Mouse (Mus musculus) lung, postnatal 0 days (tissue): ENCODE measurements around the gene Tm7sf3. TPM values are rescaled to one million over a fixed set of nuclear protein-coding genes. Genes with fewer than 3 reads are reported as not detected.

ENCODE experiments used
- ATAC-seq: fragments of 200-750 bp; cut with Nextera tagmentation; 2 replicates; pipeline ENCODE4 v1.8.0; 2017; ENCODE audit warnings: moderate library complexity
- DNase-seq: peaks from one replicate; pipeline ENCODE4 v3.0.0-alpha.2; 2016; ENCODE audit warnings: low spot score
- H3K27ac ChIP-seq: fragments of 300-500 bp; sonication (generic); 2 replicates; pipeline ENCODE4 v1.5.1; 2014; ENCODE audit warnings: antibody characterized with exemption, mild to moderate bottlenecking, low read length, mixed read lengths
- H3K27me3 ChIP-seq: fragments of 300-500 bp; sonication (generic); replicated peaks from 2 replicates; pipeline ENCODE4 v1.6.1; 2014; ENCODE audit warnings: low read length, mixed read lengths; ENCODE audit not compliant: insufficient read depth
- H3K36me3 ChIP-seq: fragments of 300-500 bp; sonication (generic); 2 replicates; pipeline ENCODE4 v1.6.1; 2014; ENCODE audit warnings: low read length, mixed read lengths; ENCODE audit not compliant: insufficient read depth
- H3K4me1 ChIP-seq: fragments of 300-500 bp; sonication (generic); 2 replicates; pipeline ENCODE4 v1.6.1; 2014; ENCODE audit warnings: antibody characterized with exemption, low read depth, low read length, mixed read lengths; ENCODE audit not compliant: insufficient read depth
- H3K4me2 ChIP-seq: fragments of 300-500 bp; sonication (generic); replicated peaks from 2 replicates; pipeline ENCODE4 v1.6.1; 2014; ENCODE audit warnings: low read depth, mild to moderate bottlenecking, low read length, moderate library complexity, mixed read lengths
- H3K4me3 ChIP-seq: fragments of 300-500 bp; sonication (generic); 2 replicates; pipeline ENCODE4 v1.5.1; 2014; ENCODE audit warnings: low read depth, low read length
- H3K9ac ChIP-seq: fragments of 300-500 bp; sonication (generic); replicated peaks from 2 replicates; pipeline ENCODE4 v1.6.1; 2014; ENCODE audit warnings: low read depth, mild to moderate bottlenecking
- H3K9me3 ChIP-seq: fragments of 300-500 bp; sonication (generic); 2 replicates; pipeline ENCODE4 v1.6.1; 2016; ENCODE audit warnings: low read length, mixed read lengths
- CTCF ChIP-seq: IDR thresholded peaks from 2 replicates; pipeline ENCODE4 v1.5.1; 2016; ENCODE audit warnings: antibody characterized with exemption, mild to moderate bottlenecking
- EP300 ChIP-seq: IDR thresholded peaks from 2 replicates; pipeline ENCODE4 v1.6.1; 2016; ENCODE audit warnings: antibody characterized with exemption, mild to moderate bottlenecking, control low read depth
- WGBS: fragments of 180-500 bp; shearing (Covaris S2); extraction: QIAGEN DNeasy Blood & Tissue Kit; methylation state at CpG from one replicate; pipeline ENCODE4 v1.1.7; 2014; 5-methylcytosine and 5-hydroxymethylcytosine counted together
- polyA plus RNA-seq: library from polyadenylated mRNA; unstranded; fragments of >200 nt; fragmentation: Nextera tagmentation; extraction: Ambion mirVana; gene quantifications from 2 replicates; pipeline ENCODE4 v1.2.1, GENCODE M21; 2015

Tm7sf3 gene
- polyA plus RNA-seq, 1 experiment from 2014 or later = 21.7 TPM

- peak overlapping the region; percentile 79 for H3K4me2 ChIP-seq
- H3K9ac ChIP-seq = peak overlapping the region; percentile 85
- TF ChIP-seq CTCF = no peak
- no peak for TF ChIP-seq EP300
- ATAC-seq (0 out of 2 replicates have a peak, but pooled peaks have one; percentile 13), DNase-seq (peak; percentile 61)
- peak overlapping the region; percentile 94 for H3K27ac ChIP-seq
- peaks cover 7% of the 10 kb centered on the region; the same call in 1 of the 2 replicates for H3K4me1 ChIP-seq
- WGBS = 20% methylated on average over 11 of the region's 11 CpGs
- H3K27me3 ChIP-seq = no peaks in the 10 kb centered on the region
- peak overlapping the region; percentile 87 for H3K4me3 ChIP-seq
- no peaks in the 10 kb centered on the region for H3K36me3 ChIP-seq
- no peaks in the 10 kb centered on the region for H3K9me3 ChIP-seq
Observed at GRCm38 (mm10) chr6:146643184-146643570, 553 bp upstream of the Tm7sf3 start.

- no peaks in the 10 kb centered on the region for H3K27me3 ChIP-seq
- H3K36me3 ChIP-seq = no peaks in the 10 kb centered on the region
- peak overlapping the region; percentile 79 for H3K4me2 ChIP-seq
- H3K4me3 ChIP-seq = peak overlapping the region; percentile 87
- DNase-seq = no peak
- TF ChIP-seq EP300 (no peak), CTCF (no peak)
- H3K9me3 ChIP-seq = no peaks in the 10 kb centered on the region
- peak overlapping the region; percentile 39; the same call in 1 of the 2 replicates for H3K9ac ChIP-seq
- 67% methylated on average over 11 of the region's 11 CpGs for WGBS
- peaks cover 7% of the 10 kb centered on the region; the same call in 1 of the 2 replicates for H3K4me1 ChIP-seq
- ATAC-seq = no peak
- no peak overlapping the region for H3K27ac ChIP-seq
Observed at GRCm38 (mm10) chr6:146641621-146642210, 908 bp downstream of the Tm7sf3 start.

GRCm38 (mm10) chr6:146640991-146641390 lies 1.6 kb downstream of the Tm7sf3 start:
- TF ChIP-seq CTCF = no peak
- no peak for TF ChIP-seq EP300
- peaks cover 7% of the 10 kb centered on the region; the same call in 1 of the 2 replicates for H3K4me1 ChIP-seq
- no peak overlapping the region for H3K4me2 ChIP-seq
- DNase-seq (no peak), ATAC-seq (no peak)
- no peaks in the 10 kb centered on the region for H3K27me3 ChIP-seq
- H3K36me3 ChIP-seq = no peaks in the 10 kb centered on the region
- no peaks in the 10 kb centered on the region for H3K9me3 ChIP-seq
- no peak overlapping the region for H3K27ac ChIP-seq
- no peak overlapping the region for H3K9ac ChIP-seq
- 77% methylated on average over 6 of the region's 6 CpGs for WGBS
- no peak overlapping the region for H3K4me3 ChIP-seq

GRCm38 (mm10) chr6:146640068-146640965 lies 2.3 kb downstream of the Tm7sf3 start:
- Histone ChIP-seq H3K4me3 (no peak overlapping the region), H3K36me3 (no peaks in the 10 kb centered on the region)

GRCm38 (mm10) chr6:146636482-146636881 lies 6.1 kb downstream of the Tm7sf3 start:
- Histone ChIP-seq H3K9me3 (no peaks in the 10 kb centered on the region), H3K4me3 (no peak overlapping the region), H3K36me3 (no peaks in the 10 kb centered on the region), H3K4me1 (0 out of 2 replicates have a peak, but pooled peaks cover 3% of the 10 kb centered on the region), H3K9ac (no peak overlapping the region), H3K27me3 (no peaks in the 10 kb centered on the region), H3K27ac (no peak overlapping the region), H3K4me2 (no peak overlapping the region)
- DNase-seq (no peak), ATAC-seq (no peak)
- TF ChIP-seq EP300 (no peak), CTCF (no peak)
- 67% methylated on average over 5 of the region's 5 CpGs for WGBS

More at GRCm38 (mm10) chr6:146640068-146640965, 2.3 kb downstream of the Tm7sf3 start:
- H3K9me3 ChIP-seq = no peaks in the 10 kb centered on the region
- H3K4me2 ChIP-seq = no peak overlapping the region
- 68% methylated on average over 7 of the region's 7 CpGs for WGBS
- peaks cover 7% of the 10 kb centered on the region; the same call in 1 of the 2 replicates for H3K4me1 ChIP-seq
- no peak overlapping the region for H3K9ac ChIP-seq
- H3K27ac ChIP-seq = no peak overlapping the region
- TF ChIP-seq EP300 (no peak), CTCF (no peak)
- no peak for DNase-seq
- no peak for ATAC-seq
- H3K27me3 ChIP-seq = no peaks in the 10 kb centered on the region
